Mouse (Mus musculus) kidney, embryonic 16.5 days (tissue): ENCODE measurements at regions not wholly inside any gene's neighbourhood (a gene's known extent, or its start where the extent isn't known, plus 50 kb on each side); places are given as distances from the start of the nearest gene placed in this dataset.

Source experiments
- ATAC-seq: fragments of 200-750 bp; cut with Nextera tagmentation; 2 replicates; pipeline ENCODE4 v1.8.0; 2017; ENCODE audit warnings: moderate TSS enrichment; ENCODE audit not compliant: low FRiP score, low TSS enrichment
- H3K27ac ChIP-seq: fragments of 300-500 bp; sonication (generic); 2 replicates; pipeline ENCODE4 v1.5.1; 2014; ENCODE audit warnings: low read length
- H3K27me3 ChIP-seq: fragments of 300-500 bp; sonication (generic); 2 replicates; pipeline ENCODE4 v1.6.1; 2014; ENCODE audit warnings: low read length, control low read depth, mixed read lengths; ENCODE audit not compliant: insufficient read depth
- H3K36me3 ChIP-seq: fragments of 300-500 bp; sonication (generic); 2 replicates; pipeline ENCODE4 v1.6.1; 2014; ENCODE audit warnings: low read length, control low read depth, mixed read lengths; ENCODE audit not compliant: insufficient read depth
- H3K4me1 ChIP-seq: fragments of 300-500 bp; sonication (generic); 2 replicates; pipeline ENCODE4 v1.6.1; 2014; ENCODE audit warnings: low read length, control low read depth, mixed read lengths; ENCODE audit not compliant: insufficient read depth
- H3K4me2 ChIP-seq: fragments of 300-500 bp; sonication (generic); replicated peaks from 2 replicates; pipeline ENCODE4 v1.6.1; 2014; ENCODE audit warnings: low read depth, low read length
- H3K4me3 ChIP-seq: fragments of 300-500 bp; sonication (generic); 2 replicates; pipeline ENCODE4 v1.5.1; 2014; ENCODE audit warnings: mild to moderate bottlenecking, low read length
- H3K9ac ChIP-seq: fragments of 300-500 bp; sonication (generic); replicated peaks from 2 replicates; pipeline ENCODE4 v1.6.1; 2014; ENCODE audit warnings: low read length
- H3K9me3 ChIP-seq: fragments of 300-500 bp; sonication (generic); 2 replicates; pipeline ENCODE4 v1.6.1; 2016; ENCODE audit warnings: low read length, control low read depth
- WGBS: fragments of 180-500 bp; shearing (Covaris S2); extraction: QIAGEN DNeasy Blood & Tissue Kit; methylation state at CpG from one replicate; pipeline ENCODE4 v1.1.7; 2014; 5-methylcytosine and 5-hydroxymethylcytosine counted together

- no peak overlapping the region for H3K27ac ChIP-seq
- no peaks in the 10 kb centered on the region for H3K27me3 ChIP-seq
- H3K4me3 ChIP-seq = no peak overlapping the region
- H3K4me1 ChIP-seq = no peaks in the 10 kb centered on the region
- no peak overlapping the region for H3K4me2 ChIP-seq
- H3K9ac ChIP-seq = no peak overlapping the region
- H3K9me3 ChIP-seq = no peaks in the 10 kb centered on the region
- no peaks in the 10 kb centered on the region for H3K36me3 ChIP-seq
- WGBS = 70% methylated on average over 6 of the region's 6 CpGs
- ATAC-seq = no peak
These were observed 266.2 kb downstream of the Sox11 start for GRCm38 (mm10) chr12:27076107-27076738.

- H3K4me1 ChIP-seq = peaks cover 29% of the 10 kb centered on the region
- no peaks in the 10 kb centered on the region for H3K9me3 ChIP-seq
- no peak overlapping the region for H3K4me3 ChIP-seq
- H3K9ac ChIP-seq = no peak overlapping the region
- 41% methylated on average over 9 of the region's 9 CpGs for WGBS
- H3K27ac ChIP-seq = no peak overlapping the region
- ATAC-seq = no peak
- no peaks in the 10 kb centered on the region for H3K27me3 ChIP-seq
- no peaks in the 10 kb centered on the region for H3K36me3 ChIP-seq
- no peak overlapping the region for H3K4me2 ChIP-seq
These were observed 277.3 kb downstream of the Sox11 start for GRCm38 (mm10) chr12:27065011-27065517.

- Histone ChIP-seq H3K27me3 (no peaks in the 10 kb centered on the region), H3K4me3 (no peak overlapping the region), H3K9ac (no peak overlapping the region), H3K27ac (no peak overlapping the region), H3K9me3 (no peaks in the 10 kb centered on the region), H3K4me2 (no peak overlapping the region), H3K4me1 (peaks cover 29% of the 10 kb centered on the region), H3K36me3 (no peaks in the 10 kb centered on the region)
- 95% methylated on average over 4 of the region's 4 CpGs for WGBS
- no peak for ATAC-seq
These were observed 278.9 kb downstream of the Sox11 start for GRCm38 (mm10) chr12:27063518-27063917.

DNA sequence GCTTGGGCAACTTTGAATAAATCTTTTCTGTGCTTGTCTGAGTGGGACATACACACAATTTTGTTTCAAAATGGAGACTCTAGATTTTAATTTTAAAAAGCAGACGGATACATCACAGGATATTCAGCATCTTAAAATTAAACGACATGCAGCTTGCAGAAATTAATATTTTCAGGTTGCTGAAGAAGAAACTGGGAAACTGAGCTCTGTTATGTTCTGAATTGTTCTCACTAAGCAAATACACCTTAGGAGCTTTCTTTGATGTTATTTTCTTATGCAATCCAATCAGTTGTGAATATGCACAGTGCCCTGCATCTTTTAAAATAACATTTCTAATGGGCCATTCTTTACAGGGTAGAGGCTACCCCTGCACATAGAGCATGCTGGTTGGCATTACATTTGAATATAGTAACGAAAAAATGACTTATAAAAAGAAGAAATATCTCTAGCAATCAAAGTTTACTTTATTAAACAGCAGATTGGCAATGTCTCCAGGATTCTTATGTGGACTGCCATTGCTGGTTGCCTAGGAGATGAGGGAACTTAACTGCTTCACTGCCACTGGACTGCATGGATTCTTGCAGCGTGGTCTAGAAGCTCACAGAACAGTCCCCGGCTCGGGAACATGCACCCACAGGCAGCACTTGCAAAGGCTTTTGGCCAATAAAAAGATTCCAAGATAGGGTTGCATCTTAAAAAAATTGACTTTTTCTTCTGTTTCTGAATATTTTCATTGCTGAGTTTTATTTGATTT lies 279.7 kb downstream of the Sox11 start:
- no peak overlapping the region for H3K9ac ChIP-seq
- no peaks in the 10 kb centered on the region for H3K9me3 ChIP-seq
- peak overlapping the region; percentile 66 for H3K4me2 ChIP-seq
- no peak for ATAC-seq
- WGBS = 67% methylated on average over 6 of the region's 6 CpGs
- H3K36me3 ChIP-seq = no peaks in the 10 kb centered on the region
- H3K4me1 ChIP-seq = peaks cover 29% of the 10 kb centered on the region
- no peaks in the 10 kb centered on the region for H3K27me3 ChIP-seq
- H3K27ac ChIP-seq = peak overlapping the region; percentile 41; the same call in 1 of the 2 replicates
- H3K4me3 ChIP-seq = peak overlapping the region; percentile 43; the same call in 1 of the 2 replicates

- peak; percentile 90 for ATAC-seq
- H3K9ac ChIP-seq = peak overlapping the region; percentile 57
- peak overlapping the region; percentile 66 for H3K4me2 ChIP-seq
- H3K27ac ChIP-seq = peak overlapping the region; percentile 41; the same call in 1 of the 2 replicates
- H3K9me3 ChIP-seq = no peaks in the 10 kb centered on the region
- 2% methylated on average over 10 of the region's 10 CpGs for WGBS
- peaks cover 29% of the 10 kb centered on the region for H3K4me1 ChIP-seq
- no peaks in the 10 kb centered on the region for H3K36me3 ChIP-seq
- peak overlapping the region; percentile 43 for H3K4me3 ChIP-seq
- H3K27me3 ChIP-seq = no peaks in the 10 kb centered on the region
These were observed 280.3 kb downstream of the Sox11 start for GRCm38 (mm10) chr12:27062061-27062461.

DNA sequence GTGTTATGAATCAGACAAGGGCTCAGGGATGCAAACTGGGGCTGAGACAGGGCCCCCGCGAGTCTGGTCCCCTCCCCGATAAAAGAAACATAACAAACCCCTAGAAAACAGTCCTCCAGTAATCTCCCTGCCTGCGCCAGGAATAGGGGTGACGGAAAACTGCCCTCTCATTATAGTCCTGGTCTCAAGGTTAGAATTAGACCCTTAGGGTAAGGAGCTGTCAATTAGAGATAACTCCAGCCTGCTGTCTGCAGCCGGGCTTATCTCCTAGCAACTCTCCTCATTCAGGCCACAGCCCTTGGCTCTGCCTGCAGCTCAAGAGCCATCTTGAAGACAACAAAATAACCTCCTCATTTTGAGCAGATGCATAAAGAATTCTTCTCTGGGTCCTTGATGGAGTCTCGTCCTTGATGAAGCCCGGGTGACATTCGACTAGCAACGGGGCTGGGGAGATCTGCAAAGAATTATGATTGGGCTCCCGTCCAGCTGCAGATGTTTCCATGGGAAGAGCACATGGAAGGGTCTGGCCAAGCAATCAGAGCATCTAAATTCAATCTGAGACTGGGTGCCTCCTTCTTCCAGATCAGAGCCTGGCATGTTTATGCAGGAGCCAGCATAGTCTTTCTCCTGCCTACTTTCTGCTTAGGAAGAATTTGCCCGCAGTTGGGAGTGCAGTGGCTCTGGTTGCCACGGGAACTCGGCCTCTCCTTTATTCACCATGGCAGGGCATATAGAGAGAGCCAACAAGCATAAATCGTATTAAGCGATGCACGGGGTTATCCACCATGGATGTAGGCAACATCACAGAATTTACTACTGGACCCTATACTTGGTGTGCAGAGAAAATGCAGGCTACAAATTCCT lies 281.2 kb downstream of the Sox11 start:
- Histone ChIP-seq H3K27ac (no peak overlapping the region), H3K4me2 (peak overlapping the region; percentile 66), H3K27me3 (no peaks in the 10 kb centered on the region), H3K36me3 (no peaks in the 10 kb centered on the region), H3K4me3 (peak overlapping the region; percentile 43), H3K4me1 (peaks cover 29% of the 10 kb centered on the region), H3K9me3 (no peaks in the 10 kb centered on the region), H3K9ac (no peak overlapping the region)
- ATAC-seq = peak; percentile 20; the same call in 1 of the 2 replicates
- WGBS = 16% methylated on average over 17 of the region's 17 CpGs

- Histone ChIP-seq H3K9me3 (no peaks in the 10 kb centered on the region), H3K27me3 (no peaks in the 10 kb centered on the region), H3K9ac (no peak overlapping the region), H3K27ac (no peak overlapping the region), H3K4me1 (peaks cover 29% of the 10 kb centered on the region), H3K4me2 (no peak overlapping the region), H3K36me3 (no peaks in the 10 kb centered on the region), H3K4me3 (no peak overlapping the region)
- no peak for ATAC-seq
- 42% methylated on average over 4 of the region's 4 CpGs for WGBS
These were observed 282.5 kb downstream of the Sox11 start for GRCm38 (mm10) chr12:27059885-27060284.

DNA sequence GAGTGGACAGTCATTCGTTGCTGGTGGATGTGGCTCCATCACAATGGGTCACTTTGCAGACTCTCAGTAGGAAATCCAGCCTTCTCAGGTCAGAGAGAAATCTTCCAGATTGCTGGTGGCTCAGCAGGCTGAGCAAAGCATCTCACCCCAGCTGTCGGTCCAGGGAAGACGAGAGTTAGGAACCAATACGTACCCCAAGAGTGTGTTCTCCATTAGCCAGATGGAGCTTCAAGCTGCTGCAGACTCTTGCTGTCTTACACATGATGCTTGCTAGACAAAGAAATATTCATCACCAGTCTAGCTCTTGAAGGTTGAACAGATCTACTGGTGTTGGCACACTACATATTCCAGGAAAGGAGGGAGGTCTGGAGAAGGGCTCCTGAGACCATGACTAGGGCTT lies 288.0 kb downstream of the Sox11 start:
- WGBS = 89% methylated on average over 4 of the region's 4 CpGs
- ATAC-seq = no peak
- Histone ChIP-seq H3K9me3 (no peaks in the 10 kb centered on the region), H3K4me3 (no peak overlapping the region), H3K27ac (no peak overlapping the region), H3K36me3 (no peaks in the 10 kb centered on the region), H3K9ac (no peak overlapping the region), H3K27me3 (no peaks in the 10 kb centered on the region), H3K4me2 (no peak overlapping the region), H3K4me1 (no peaks in the 10 kb centered on the region)

DNA sequence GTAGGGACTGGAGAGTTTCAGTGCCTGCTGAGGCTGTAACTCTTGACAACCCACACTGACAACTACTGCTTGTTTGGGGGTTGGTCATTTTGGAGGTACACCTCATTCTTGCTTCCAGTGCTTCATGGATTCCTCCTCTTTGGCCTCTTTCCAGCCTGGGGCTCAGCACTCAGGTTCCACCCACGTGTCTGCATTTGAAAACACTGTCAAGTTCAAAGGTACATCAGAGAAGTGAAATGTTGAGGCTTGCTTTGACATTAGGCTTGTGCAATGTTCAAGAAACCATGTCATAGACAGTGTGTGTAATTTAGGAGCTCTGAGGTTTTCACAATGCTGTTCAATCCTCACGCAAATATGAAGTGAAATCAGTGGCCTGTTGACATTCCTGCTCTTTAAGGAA lies 304.5 kb downstream of the Sox11 start:
- Histone ChIP-seq H3K9ac (no peak overlapping the region), H3K27ac (no peak overlapping the region), H3K4me3 (no peak overlapping the region), H3K9me3 (no peaks in the 10 kb centered on the region), H3K36me3 (no peaks in the 10 kb centered on the region), H3K4me2 (no peak overlapping the region), H3K4me1 (no peaks in the 10 kb centered on the region), H3K27me3 (no peaks in the 10 kb centered on the region)
- no peak for ATAC-seq
- WGBS = 41% methylated on average over 2 of the region's 2 CpGs
